Mouse (Mus musculus) forebrain, postnatal 0 days (tissue): ENCODE data around the gene 1700017D01Rik. TPM values are rescaled to one million over a fixed set of nuclear protein-coding genes. Genes with fewer than 3 reads are reported as not detected.
"Not testable (repeated sequence)": the region's sequence is repeated elsewhere in the genome, so short reads cannot be mapped to it uniquely, and the experiment has no call there.

Source experiments
- ATAC-seq: fragments of 200-750 bp; cut with Nextera tagmentation; 2 replicates; pipeline ENCODE4 v1.8.0; 2017; ENCODE audit warnings: mild to moderate bottlenecking, moderate library complexity
- DNase-seq: peaks from one replicate; pipeline ENCODE4 v3.0.0-alpha.2; 2015
- H3K27ac ChIP-seq: fragments of 300-500 bp; sonication (generic); 2 replicates; pipeline ENCODE4 v1.5.1; 2014; ENCODE audit warnings: low read depth, mild to moderate bottlenecking, antibody characterized with exemption, low read length, moderate library complexity, mixed read lengths
- H3K27me3 ChIP-seq: fragments of 300-500 bp; sonication (generic); 2 replicates; pipeline ENCODE4 v1.6.1; 2014; ENCODE audit warnings: mild to moderate bottlenecking, low read length, mixed read lengths; ENCODE audit not compliant: insufficient read depth
- H3K36me3 ChIP-seq: fragments of 300-500 bp; sonication (generic); 2 replicates; pipeline ENCODE4 v1.6.1; 2014; ENCODE audit warnings: mild to moderate bottlenecking, moderate library complexity; ENCODE audit not compliant: insufficient read depth
- H3K4me1 ChIP-seq: fragments of 300-500 bp; sonication (generic); 2 replicates; pipeline ENCODE4 v1.6.1; 2014; ENCODE audit warnings: antibody characterized with exemption; ENCODE audit not compliant: insufficient read depth
- H3K4me2 ChIP-seq: fragments of 300-500 bp; sonication (generic); 2 replicates; pipeline ENCODE4 v1.6.1; 2014; ENCODE audit warnings: low read depth, mild to moderate bottlenecking, moderate library complexity
- H3K4me3 ChIP-seq: fragments of 300-500 bp; sonication (generic); 2 replicates; pipeline ENCODE4 v1.5.1; 2014; ENCODE audit warnings: low read depth, low read length, mixed read lengths
- H3K9ac ChIP-seq: fragments of 300-500 bp; sonication (generic); 2 replicates; pipeline ENCODE4 v1.6.1; 2014; ENCODE audit warnings: mild to moderate bottlenecking
- H3K9me3 ChIP-seq: fragments of 300-500 bp; sonication (generic); 2 replicates; pipeline ENCODE4 v1.6.1; 2016; ENCODE audit warnings: low read length
- CTCF ChIP-seq: sonication (generic); IDR thresholded peaks from 2 replicates; pipeline ENCODE4 v1.5.1; 2016; ENCODE audit warnings: antibody characterized with exemption, control low read depth, low read depth
- WGBS: fragments of 180-500 bp; shearing (Covaris S2); extraction: QIAGEN DNeasy Blood & Tissue Kit; methylation state at CpG from one replicate; pipeline ENCODE4 v1.1.7; 2014; 5-methylcytosine and 5-hydroxymethylcytosine counted together
- polyA plus RNA-seq: library from polyadenylated mRNA; unstranded; fragments of >200 nt; fragmentation: Nextera tagmentation; extraction: Ambion mirVana; gene quantifications from 2 replicates; pipeline ENCODE4 v1.2.1, GENCODE M21; 2015
- total RNA-seq: library from RNA; depleted of rRNA; stranded (reverse); fragments of >200 nt; gene quantifications from 2 replicates; pipeline ENCODE4 v1.2.3, GENCODE M21; 2014

Gene 1700017D01Rik
- total and polyA plus RNA-seq, 2 experiments from 2014 or later = not detected

DNA sequence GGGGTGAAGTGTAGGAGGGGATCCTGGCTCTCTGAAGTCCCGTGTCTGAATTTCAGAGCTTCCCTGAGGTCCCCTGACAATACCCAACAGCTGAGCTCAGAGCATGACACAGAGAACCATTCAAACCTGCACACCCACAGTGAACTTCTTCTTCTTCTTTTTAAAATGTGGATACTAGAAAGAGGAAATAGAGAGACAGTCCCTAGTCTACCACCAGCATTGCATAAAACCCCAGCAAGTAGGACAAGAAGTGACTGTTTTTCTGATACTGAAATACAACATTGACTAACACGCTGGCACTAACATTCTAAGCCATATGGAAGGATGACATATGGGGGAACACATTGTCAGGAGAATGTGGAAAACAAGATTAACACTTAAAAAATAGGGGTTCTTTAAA, 11.3 kb downstream of the 1700017D01Rik start:
- no peak overlapping the region for H3K4me3 ChIP-seq
- H3K27me3 ChIP-seq = no peaks in the 10 kb centered on the region

GRCm38 (mm10) chr19:11107746-11108145, 22.9 kb downstream of the 1700017D01Rik start:
- Histone ChIP-seq H3K4me1 (no peaks in the 10 kb centered on the region), H3K4me2 (no peak overlapping the region), H3K36me3 (no peaks in the 10 kb centered on the region), H3K9me3 (no peaks in the 10 kb centered on the region), H3K4me3 (no peak overlapping the region), H3K27me3 (no peaks in the 10 kb centered on the region), H3K27ac (no peak overlapping the region), H3K9ac (no peak overlapping the region)
- TF ChIP-seq CTCF = no peak
- DNase-seq (no peak), ATAC-seq (no peak)
- WGBS = 91% methylated on average over 3 of the region's 3 CpGs

More for the DNA sequence above, 11.3 kb downstream of the 1700017D01Rik start:
- no peaks in the 10 kb centered on the region for H3K9me3 ChIP-seq
- ATAC-seq = no peak
- H3K4me2 ChIP-seq = no peak overlapping the region
- no peak overlapping the region for H3K27ac ChIP-seq
- H3K4me1 ChIP-seq = no peaks in the 10 kb centered on the region
- no peaks in the 10 kb centered on the region for H3K36me3 ChIP-seq
- TF ChIP-seq CTCF = no peak
- no peak overlapping the region for H3K9ac ChIP-seq
- peak; percentile 1 for DNase-seq
- WGBS = 80% methylated on average over 2 of the region's 2 CpGs

- Histone ChIP-seq H3K4me3 (no peak overlapping the region), H3K9me3 (no peaks in the 10 kb centered on the region), H3K9ac (no peak overlapping the region), H3K27me3 (no peaks in the 10 kb centered on the region), H3K36me3 (no peaks in the 10 kb centered on the region), H3K27ac (no peak overlapping the region), H3K4me2 (no peak overlapping the region), H3K4me1 (no peaks in the 10 kb centered on the region)
- no peak for TF ChIP-seq CTCF
- ATAC-seq (no peak), DNase-seq (no peak)
- 81% methylated on average over 1 of the region's 1 CpGs for WGBS
These were observed 28.8 kb downstream of the 1700017D01Rik start for GRCm38 (mm10) chr19:11101880-11102279.

DNA sequence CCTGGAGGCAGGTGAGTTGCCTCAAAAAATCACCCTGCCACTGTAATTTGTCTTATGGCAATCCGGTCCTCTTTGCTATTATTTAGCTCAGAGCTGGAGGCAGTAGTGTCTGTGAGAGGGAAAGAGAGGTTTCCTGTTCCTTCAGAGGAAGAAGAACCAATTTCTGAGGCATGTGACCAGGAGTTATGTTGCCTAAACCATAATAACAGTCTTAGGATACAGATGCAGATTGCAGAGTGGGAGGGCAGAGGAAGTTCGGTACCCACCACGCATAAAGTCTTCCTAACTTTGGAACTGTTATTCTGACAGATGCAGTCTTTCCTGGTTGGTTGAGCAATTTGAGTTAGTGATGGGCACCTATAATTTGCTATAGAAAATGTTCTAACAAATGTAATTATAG, 32.3 kb downstream of the 1700017D01Rik start:
- WGBS = 81% methylated on average over 3 of the region's 3 CpGs
- H3K4me3 ChIP-seq = no peak overlapping the region
- no peak for TF ChIP-seq CTCF

DNA sequence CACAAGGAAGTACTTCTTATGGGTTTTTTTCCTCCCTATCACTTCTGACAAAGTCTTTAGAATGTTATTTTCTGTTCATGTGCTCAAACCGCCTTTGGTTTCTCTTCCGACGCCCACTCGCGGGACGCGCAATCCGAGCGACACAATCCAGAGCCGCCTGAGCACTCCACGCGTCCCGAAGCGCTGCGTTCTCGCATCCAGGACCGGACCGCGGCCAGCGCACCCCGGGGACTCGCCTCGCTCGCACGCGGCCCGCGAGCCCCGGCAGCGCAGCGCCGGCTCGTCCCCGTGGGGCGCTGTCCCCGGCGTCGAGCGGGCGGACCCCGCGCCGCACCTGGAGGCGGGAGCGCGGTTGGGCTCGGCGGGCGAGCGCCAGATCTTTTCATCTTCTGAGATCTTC, 38.5 kb downstream of the 1700017D01Rik start:
- WGBS = 5% methylated on average over 50 of the region's 50 CpGs
- H3K9me3 ChIP-seq, H3K9ac ChIP-seq, H3K4me1 ChIP-seq, H3K27me3 ChIP-seq, H3K27ac ChIP-seq, H3K36me3 ChIP-seq: not testable (repeated sequence)
- H3K4me3 ChIP-seq = peak overlapping the region; percentile 30
- peak; percentile 23; the same call in 1 of the 2 replicates for ATAC-seq
- peak overlapping the region; percentile 53 for H3K4me2 ChIP-seq
- DNase-seq = peak; percentile 4

More for the DNA sequence above, 32.3 kb downstream of the 1700017D01Rik start:
- H3K9me3 ChIP-seq = no peaks in the 10 kb centered on the region
- no peak for DNase-seq
- H3K27me3 ChIP-seq = no peaks in the 10 kb centered on the region; the same call in none of the 2 replicates
- H3K4me1 ChIP-seq = no peaks in the 10 kb centered on the region
- no peak overlapping the region for H3K9ac ChIP-seq
- no peak for ATAC-seq
- H3K27ac ChIP-seq = no peak overlapping the region
- no peak overlapping the region for H3K4me2 ChIP-seq
- no peaks in the 10 kb centered on the region for H3K36me3 ChIP-seq

- ATAC-seq = no peak
- Histone ChIP-seq H3K9me3 (no peaks in the 10 kb centered on the region), H3K27ac (no peak within 1 kb of the TSS), H3K36me3 (no peaks in the 10 kb centered on the region), H3K4me1 (no peaks in the 10 kb centered on the region), H3K27me3 (no peaks in the 10 kb centered on the region), H3K4me2 (no peak within 1 kb of the TSS), H3K9ac (no peak within 1 kb of the TSS), H3K4me3 (no peak within 1 kb of the TSS)
- WGBS = 89% methylated on average over 4 of the region's 4 CpGs
- no peak for DNase-seq
- no peak for TF ChIP-seq CTCF
These were observed 49.7 kb downstream of the 1700017D01Rik start, which contains the start of gene Ms4a8a for GRCm38 (mm10) chr19:11080934-11081333. Gene Ms4a8a, minus strand, starts transcription at chr19:11081102.

DNA sequence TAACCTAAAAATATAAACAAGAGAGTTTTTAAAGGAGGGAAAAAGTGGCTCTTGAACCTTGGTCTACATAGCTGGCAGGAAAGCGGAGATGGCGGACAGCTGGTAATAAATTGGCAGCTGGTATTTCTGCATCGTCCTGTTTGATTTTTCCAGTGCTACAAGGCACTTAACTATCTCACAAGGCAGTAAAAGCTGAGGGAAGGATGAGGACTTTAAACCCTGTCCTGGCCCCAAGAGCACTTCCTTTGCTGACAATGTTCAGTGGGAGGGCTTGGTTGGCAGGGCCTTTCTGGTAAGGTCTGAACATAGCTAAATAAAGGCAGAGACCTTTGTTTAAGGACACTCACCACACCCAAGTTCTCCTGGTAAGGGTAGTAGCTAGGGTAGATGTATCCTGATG, 60.3 kb downstream of the 1700017D01Rik start:
- DNase-seq = no peak
- peaks cover 3% of the 10 kb centered on the region; the same call in 1 of the 2 replicates for H3K9me3 ChIP-seq
- no peak overlapping the region for H3K27ac ChIP-seq
- H3K27me3 ChIP-seq = no peaks in the 10 kb centered on the region
- H3K36me3 ChIP-seq = no peaks in the 10 kb centered on the region
- H3K9ac ChIP-seq = no peak overlapping the region
- 91% methylated on average over 3 of the region's 3 CpGs for WGBS
- no peak for ATAC-seq
- H3K4me3 ChIP-seq = no peak overlapping the region
- no peak overlapping the region for H3K4me2 ChIP-seq
- TF ChIP-seq CTCF = no peak
- no peaks in the 10 kb centered on the region for H3K4me1 ChIP-seq
